Comparison of ENCODE assay signal across 8 mouse cellular contexts in the genomic region with DNA sequence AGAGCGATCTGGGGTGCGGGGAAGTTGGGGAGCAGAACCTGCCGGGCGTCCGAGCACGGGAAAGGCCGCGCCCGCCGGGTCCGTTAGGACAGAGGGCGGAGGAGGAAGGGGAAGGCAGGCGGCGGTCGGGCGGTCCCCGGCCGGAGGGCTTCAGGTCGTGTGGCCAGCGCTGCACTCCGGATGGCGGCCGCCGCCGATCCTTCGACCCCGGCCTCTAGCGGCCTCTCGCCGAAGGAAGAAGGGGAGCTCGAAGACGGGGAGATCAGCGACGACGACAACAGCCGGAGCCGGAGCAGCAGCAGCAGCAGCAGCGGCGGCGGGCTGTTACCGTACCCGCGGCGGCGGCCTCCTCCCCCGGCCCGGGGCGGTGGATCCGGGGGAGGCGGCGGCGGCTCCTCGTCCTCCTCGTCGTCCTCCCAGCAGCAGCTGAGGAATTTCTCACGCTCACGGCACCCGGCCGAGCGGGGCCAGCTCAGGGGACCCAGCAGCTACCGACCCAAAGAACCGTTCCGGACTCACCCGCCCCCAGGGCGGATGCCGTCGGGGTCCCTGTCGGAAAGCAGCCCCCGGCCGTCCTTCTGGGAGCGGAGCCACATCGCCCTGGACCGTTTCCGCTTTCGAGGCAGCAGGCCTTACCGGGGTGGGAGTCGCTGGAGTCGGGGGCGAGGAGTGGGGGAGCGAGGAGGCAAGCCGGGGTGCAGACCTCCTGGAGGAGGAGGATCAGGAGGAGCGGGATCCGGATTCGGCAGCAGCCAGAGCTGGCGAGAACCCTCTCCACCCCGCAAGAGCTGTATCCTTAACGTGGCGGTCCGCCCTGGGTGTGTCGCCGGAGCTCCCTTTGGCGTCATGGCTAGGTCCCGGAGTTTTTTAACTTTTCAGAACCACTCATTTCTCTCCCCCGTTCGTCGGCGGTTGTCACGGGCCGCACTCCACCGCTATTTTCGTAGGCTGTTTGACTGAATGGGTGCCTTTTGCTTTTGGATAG. TPM values are rescaled to one million over a fixed set of nuclear protein-coding genes. Genes with fewer than 3 reads are reported as not detected.
DNase-seq lines count a peak whose midpoint lies in the region; ATAC-seq lines count a peak whose summit lies in the region.

No protein-coding gene starts in this region.

- DNase-seq in gastrocnemius, postnatal 10 days = peak; percentile 65
- peak; percentile 80 for DNase-seq in induced T-regulatory cell, adult 2 months (ENCODE audit: low read depth)
- DNase-seq in left cerebral cortex, postnatal 14 days (ENCODE audit: low spot score in 2 of 2) = peak; percentile 39 to 42
- peak; percentile 54 for DNase-seq in right cerebral cortex, postnatal 25 days
- peak; percentile 49 to 55 for DNase-seq in urinary bladder, postnatal 36 days (ENCODE audit: low spot score in 2 of 2)

- peak; percentile 28 for ATAC-seq in activated CD4-positive, CD25-positive, alpha-beta regulatory T cell, adult 4 months
- ATAC-seq in common myeloid progenitor, adult 5-6 weeks (replicated peaks; ENCODE audit: low read depth, poor library complexity, severe bottlenecking) = peak; percentile 30
- ATAC-seq in megakaryocyte progenitor cell, adult 5-6 weeks (replicated peaks; ENCODE audit: poor library complexity) = peak; percentile 32

- intact Hi-C loops in left cerebral cortex, postnatal 14 days (cut with DNase I) = no loop called here

RNA-seq across cellular contexts. Expression of gene Zfc3h1, which starts 0.6 kb away (rescaled TPM):
- 10 to 100 TPM; 23.2 to 35.4 TPM for polyA plus RNA-seq in activated CD4-positive, CD25-positive, alpha-beta regulatory T cell, adult 4 months (2017; shearing (Covaris generic))
- 39.7 and 62.4 TPM in 2 replicates for total RNA-seq in common myeloid progenitor, adult 5-6 weeks (2017)
- total RNA-seq in gastrocnemius, postnatal 10 days (2021) = 10 to 100 TPM; 13.7 to 20.2 TPM
- total RNA-seq in left cerebral cortex, postnatal 14 days (2021) = 10 to 100 TPM; 50.9 to 52.6 TPM
- total RNA-seq in megakaryocyte progenitor cell, adult 5-6 weeks (2015) = 34.4 and 51.9 TPM in 2 replicates
- total RNA-seq in megakaryocyte progenitor cell, adult 5-6 weeks (2017) = 23.2 and 32.0 TPM in 2 replicates

RNA-seq across cellular contexts. Expression of gene Thap2, which starts 1.1 kb away (rescaled TPM):
- polyA plus RNA-seq in activated CD4-positive, CD25-positive, alpha-beta regulatory T cell, adult 4 months (2017; shearing (Covaris generic)) = 10 to 100 TPM; 12.8 to 13.7 TPM
- 10.0 and 11.7 TPM in 2 replicates for total RNA-seq in common myeloid progenitor, adult 5-6 weeks (2017)
- total RNA-seq in gastrocnemius, postnatal 10 days (2021) = 1 to 10 TPM; 4.7 to 6.7 TPM
- 10 to 100 TPM; 10.7 to 13.1 TPM for total RNA-seq in left cerebral cortex, postnatal 14 days (2021)
- total RNA-seq in megakaryocyte progenitor cell, adult 5-6 weeks (2015) = 8.8 and 14.2 TPM in 2 replicates
- total RNA-seq in megakaryocyte progenitor cell, adult 5-6 weeks (2017) = 9.9 and 13.1 TPM in 2 replicates

RNA-seq across cellular contexts. Expression of gene Tmem19, which starts 23.0 kb away (rescaled TPM):
- polyA plus RNA-seq in activated CD4-positive, CD25-positive, alpha-beta regulatory T cell, adult 4 months (2017; shearing (Covaris generic)) = 10 to 100 TPM; 41.0 to 44.7 TPM
- total RNA-seq in common myeloid progenitor, adult 5-6 weeks (2017) = 19.6 and 22.2 TPM in 2 replicates
- 10 to 100 TPM; 12.3 to 12.7 TPM for total RNA-seq in gastrocnemius, postnatal 10 days (2021)
- 10 to 100 TPM; 52.6 to 57.6 TPM for total RNA-seq in left cerebral cortex, postnatal 14 days (2021)
- total RNA-seq in megakaryocyte progenitor cell, adult 5-6 weeks (2015) = 13.1 and 14.3 TPM in 2 replicates
- 14.5 and 19.4 TPM in 2 replicates for total RNA-seq in megakaryocyte progenitor cell, adult 5-6 weeks (2017)

Comparison
In these comparisons a context has a peak if more than half of its experiments do, and no peak if none do; other contexts are left out.
1. Peak in every context shown above with its lines: DNase-seq and ATAC-seq.